Mouse (Mus musculus) megakaryocyte-erythroid progenitor cell, adult 5-6 weeks (primary cell): ENCODE data around the gene Sbno2. TPM values are rescaled to one million over a fixed set of nuclear protein-coding genes. Genes with fewer than 3 reads are reported as not detected.

Experiments used
- ATAC-seq: replicated peaks from 2 replicates; pipeline ENCODE4 v1.8.0; 2016; ENCODE audit warnings: mild to moderate bottlenecking, inconsistent platforms; ENCODE audit not compliant: severe bottlenecking, poor library complexity, low FRiP score, low TSS enrichment
- total RNA-seq, 2 experiments: library from RNA; stranded (forward) in 1 of 2; stranded (reverse) in 1 of 2; fragments of 200-1000, 215-1000 nt in 1 of 2; fragments of >200 nt in 1 of 2; fragmentation: Nextera tagmentation in 1 of 2; gene quantifications; 2 replicates each; pipeline ENCODE4 v1.2.3; 2014 to 2017

The Sbno2 gene
- total RNA-seq, 2 experiments from 2014 or later: 12.1 to 34.4 TPM

GRCm38 (mm10) chr10:80130403-80131031 is 25.1 kb upstream of the Sbno2 start:
- ATAC-seq: no peak

GRCm38 (mm10) chr10:80129846-80130245 is 24.5 kb upstream of the Sbno2 start:
- ATAC-seq: no peak

GRCm38 (mm10) chr10:80127920-80128319 is 22.5 kb upstream of the Sbno2 start:
- ATAC-seq: no peak

GRCm38 (mm10) chr10:80123932-80124562 is 18.7 kb upstream of the Sbno2 start:
- ATAC-seq: peak; percentile 79

- no peak for ATAC-seq
These were observed 16.3 kb upstream of the Sbno2 start for GRCm38 (mm10) chr10:80121639-80122038.

GRCm38 (mm10) chr10:80120146-80120545 is 14.8 kb upstream of the Sbno2 start:
- no peak for ATAC-seq

- ATAC-seq: no peak
These were observed 13.2 kb upstream of the Sbno2 start for GRCm38 (mm10) chr10:80118552-80118951.

- ATAC-seq: no peak
These were observed 12.4 kb upstream of the Sbno2 start for GRCm38 (mm10) chr10:80117736-80118135.

- peak; percentile 12 for ATAC-seq
These were observed 11.7 kb upstream of the Sbno2 start for GRCm38 (mm10) chr10:80116927-80117691.

GRCm38 (mm10) chr10:80116563-80116926 is 11.2 kb upstream of the Sbno2 start:
- no peak for ATAC-seq

- no peak for ATAC-seq
These were observed 10.6 kb upstream of the Sbno2 start for GRCm38 (mm10) chr10:80115944-80116335.

GRCm38 (mm10) chr10:80115290-80115943 is 10.0 kb upstream of the Sbno2 start, which contains the start of gene Stk11:
Gene Stk11 (plus strand): TSS chr10:80115803.
- peak; percentile 91 for ATAC-seq

GRCm38 (mm10) chr10:80114341-80115284 is 9.2 kb upstream of the Sbno2 start:
- peak; percentile 53 for ATAC-seq

GRCm38 (mm10) chr10:80107678-80108077 is 2.3 kb upstream of the Sbno2 start:
- ATAC-seq: no peak

GRCm38 (mm10) chr10:80105926-80106325 is 555 bp upstream of the Sbno2 start:
- ATAC-seq: no peak

- ATAC-seq: no peak
These were observed 1.2 kb downstream of the Sbno2 start for GRCm38 (mm10) chr10:80104181-80104580.

- peak; percentile 73 for ATAC-seq
These were observed 2.3 kb downstream of the Sbno2 start for GRCm38 (mm10) chr10:80103032-80103431.

- peak; percentile 84 for ATAC-seq
These were observed 3.0 kb downstream of the Sbno2 start for GRCm38 (mm10) chr10:80102216-80102915.
